In genomic region chr4:138856491-138856890, GRCm38 (mm10) we compare ENCODE assay signal across 8 mouse cellular contexts. TPM values are rescaled to one million over a fixed set of nuclear protein-coding genes. Genes with fewer than 3 reads are reported as not detected.
DNase-seq lines count a peak whose midpoint lies in the region; ATAC-seq and TF ChIP-seq lines count a peak whose summit lies in the region.

No protein-coding gene starts in this region.

- DNase-seq in intestine, embryonic 14.5 days (ENCODE audit: low spot score) = peak; percentile 78
- peak; percentile 91 for DNase-seq in MEL (ENCODE audit: low read depth, low spot score)
- peak; percentile 62 to 65 for DNase-seq in cerebellum, adult 18-20 months
- DNase-seq in gastrocnemius, postnatal 14 days = peak; percentile 54
- peak; percentile 65 to 69 for DNase-seq in left cerebral cortex, adult 2 months (ENCODE audit: extremely low spot score in 1 of 2, low spot score in 2 of 2)
- DNase-seq in monocyte, adult 2 months (ENCODE audit: low read depth in 1 of 2, low spot score in 2 of 2) = peak; percentile 32 to 47
- peak; percentile 23 to 30 for DNase-seq in thymus, adult 18-20 months

- no peak for TF ChIP-seq POLR2A in MEL (IDR thresholded peaks at IDR 0.05; ENCODE audit: control insufficient read depth in 1 of 2, insufficient read depth in 1 of 2, low read depth in 1 of 2, low read length in 2 of 2, poor library complexity in 1 of 2)

- H3K27me3 ChIP-seq in intestine, embryonic 14.5 days (replicated peaks; ENCODE audit: control insufficient read depth, insufficient read depth, low read length) = no peaks in the 10 kb centered on the region
- H3K27me3 ChIP-seq in intestine, embryonic 16.5 days (replicated peaks; ENCODE audit: control insufficient read depth, insufficient read depth, low read length) = no peaks in the 10 kb centered on the region
- no peaks in the 10 kb centered on the region for H3K27me3 ChIP-seq in MEL (ENCODE audit: control insufficient read depth in 1 of 2, insufficient read depth in 2 of 2, low read length in 2 of 2)

- peaks cover 7% of the 10 kb centered on the region; the same call in 1 of the 2 replicates for H3K4me1 ChIP-seq in intestine, embryonic 14.5 days (replicated peaks; ENCODE audit: control insufficient read depth, insufficient read depth, low read length)
- 0 out of 2 replicates have a peak, but pooled peaks cover 2% of the 10 kb centered on the region for H3K4me1 ChIP-seq in intestine, embryonic 16.5 days (ENCODE audit: control insufficient read depth, insufficient read depth, low read length)
- peaks cover 0 to 9% of the 10 kb centered on the region in 2 experiments; a peak in 1 of 4 replicates for H3K4me1 ChIP-seq in MEL (ENCODE audit: control insufficient read depth in 1 of 2, insufficient read depth in 2 of 2, low read length in 2 of 2)

- TF ChIP-seq CTCF in MEL (IDR thresholded peaks at IDR 0.05 in 2 of 3, conservative IDR thresholded peaks at IDR 0.05 in 1 of 3; ENCODE audit: control insufficient read depth in 1 of 3, insufficient read depth in 1 of 3, low read depth in 2 of 3, low read length in 3 of 3, poor library complexity in 1 of 3, severe bottlenecking in 1 of 3) = peak; percentile 79 to 100 (median 98)
- peak; percentile 90 for TF ChIP-seq CTCF in left cerebral cortex, adult 2 months (IDR thresholded peaks at IDR 0.05)

- no peak overlapping the region for H3K27ac ChIP-seq in intestine, embryonic 14.5 days (ENCODE audit: low read depth)
- H3K27ac ChIP-seq in intestine, embryonic 16.5 days (ENCODE audit: low read length) = no peak overlapping the region
- H3K27ac ChIP-seq in MEL (ENCODE audit: control insufficient read depth, low read depth, low read length) = no peak overlapping the region
- H3K27ac ChIP-seq in left cerebral cortex, adult 2 months = peak overlapping the region; percentile 8; the same call in 1 of the 2 replicates

- no peaks in the 10 kb centered on the region for H3K36me3 ChIP-seq in intestine, embryonic 14.5 days (ENCODE audit: control insufficient read depth, insufficient read depth, low read length)
- no peaks in the 10 kb centered on the region for H3K36me3 ChIP-seq in intestine, embryonic 16.5 days (ENCODE audit: control insufficient read depth, insufficient read depth, low read length)
- H3K36me3 ChIP-seq in MEL (ENCODE audit: control insufficient read depth in 1 of 2, insufficient read depth in 2 of 2, low read length in 2 of 2) = no peaks in the 10 kb centered on the region

- H3K4me3 ChIP-seq in intestine, embryonic 14.5 days (ENCODE audit: low read depth, low read length) = no peak overlapping the region
- no peak overlapping the region for H3K4me3 ChIP-seq in intestine, embryonic 16.5 days (ENCODE audit: low read length)
- no peak overlapping the region for H3K4me3 ChIP-seq in MEL (ENCODE audit: control insufficient read depth in 1 of 2, insufficient read depth in 1 of 2, low read depth in 2 of 2, low read length in 2 of 2)
- H3K4me3 ChIP-seq in left cerebral cortex, adult 2 months = no peak overlapping the region

- no peaks in the 10 kb centered on the region for H3K9me3 ChIP-seq in intestine, embryonic 14.5 days (ENCODE audit: control insufficient read depth, low read length)
- no peaks in the 10 kb centered on the region for H3K9me3 ChIP-seq in intestine, embryonic 16.5 days (ENCODE audit: control insufficient read depth, low read length)
- H3K9me3 ChIP-seq in MEL (replicated peaks; ENCODE audit: insufficient read depth, low read length) = no peaks in the 10 kb centered on the region

- no peak for TF ChIP-seq EP300 in MEL (IDR thresholded peaks at IDR 0.05; ENCODE audit: low read depth in 1 of 2, low read length in 2 of 2)

- H3K9ac ChIP-seq in intestine, embryonic 14.5 days (ENCODE audit: low read length) = no peak overlapping the region
- no peak overlapping the region for H3K9ac ChIP-seq in intestine, embryonic 16.5 days (ENCODE audit: low read depth, low read length)
- H3K9ac ChIP-seq in MEL (ENCODE audit: control insufficient read depth, low read depth, low read length, poor library complexity, severe bottlenecking) = no peak overlapping the region

- peak; percentile 60 for TF ChIP-seq RAD21 in MEL (IDR thresholded peaks at IDR 0.05; ENCODE audit: low read depth, low read length)

- no peak overlapping the region for H3K4me2 ChIP-seq in intestine, embryonic 14.5 days (ENCODE audit: low read length)
- H3K4me2 ChIP-seq in intestine, embryonic 16.5 days (ENCODE audit: low read depth, low read length) = no peak overlapping the region

- intact Hi-C loops in gastrocnemius, postnatal 14 days (cut with DNase I; ENCODE audit: low total_unique reads) = no loop called here
- intact Hi-C loops in left cerebral cortex, adult 2 months (cut with DNase I) = no loop called here

- ATAC-seq in intestine, embryonic 14.5 days (replicated peaks; ENCODE audit: low FRiP score, low TSS enrichment, low read depth) = no peak
- no peak for ATAC-seq in intestine, embryonic 16.5 days

- H3K79me2 ChIP-seq in MEL (ENCODE audit: control insufficient read depth, insufficient read depth, low read length, poor library complexity) = no peaks in the 10 kb centered on the region

- 29% methylated on average over 7 of the region's 7 CpGs for whole genome bisulfite sequencing in intestine, embryonic 14.5 days
- 21% methylated on average over 7 of the region's 7 CpGs for WGBS in intestine, embryonic 16.5 days

TF ChIP-seq in MEL, 35 proteins besides CTCF, POLR2A, EP300 and RAD21 (continues in another document):
- TF ChIP-seq ZC3H11A (IDR thresholded peaks at IDR 0.05; ENCODE audit: low read depth, low read length) (peak; percentile 55), TAL1 (IDR thresholded peaks at IDR 0.05; ENCODE audit: low read length) (no peak), NRF1 (IDR thresholded peaks at IDR 0.05; ENCODE audit: insufficient read depth, low read depth, low read length, poor library complexity, severe bottlenecking) (no peak), JUND (IDR thresholded peaks at IDR 0.05; ENCODE audit: low read depth, low read length) (no peak), RCOR1 (IDR thresholded peaks at IDR 0.05; ENCODE audit: low read depth, low read length) (no peak), MEF2A (IDR thresholded peaks at IDR 0.05; ENCODE audit: extremely low read depth, insufficient replicate concordance, low read depth, low read length, poor library complexity, severe bottlenecking) (no peak), USF2 (IDR thresholded peaks at IDR 0.05; ENCODE audit: borderline replicate concordance in 1 of 2, insufficient read depth in 1 of 2, low read depth in 1 of 2, low read length in 2 of 2) (no peak), ZKSCAN1 (IDR thresholded peaks at IDR 0.05; ENCODE audit: low read depth, low read length) (no peak), NELFE (IDR thresholded peaks at IDR 0.05; ENCODE audit: low read depth, low read length) (no peak), KAT2A (conservative IDR thresholded peaks at IDR 0.05; ENCODE audit: low read depth, low read length) (no peak), HCFC1 (IDR thresholded peaks at IDR 0.05; ENCODE audit: low read depth, low read length) (0 out of 2 replicates have a peak, but pooled peaks have one; percentile 35), CHD2 (IDR thresholded peaks at IDR 0.05; ENCODE audit: low read length) (no peak), ZNF384 (IDR thresholded peaks at IDR 0.05; ENCODE audit: low read depth, low read length) (no peak), SIN3A (IDR thresholded peaks at IDR 0.05; ENCODE audit: low read length) (0 out of 2 replicates have a peak, but pooled peaks have one; percentile 34), GABPA (IDR thresholded peaks at IDR 0.05; ENCODE audit: low read depth, low read length) (no peak), MAFK (IDR thresholded peaks at IDR 0.05; ENCODE audit: borderline replicate concordance, low read depth, low read length) (no peak), POLR2AphosphoS5 (IDR thresholded peaks at IDR 0.05; ENCODE audit: borderline replicate concordance, low read depth, low read length) (no peak), BHLHE40 (IDR thresholded peaks at IDR 0.05; ENCODE audit: borderline replicate concordance, low read depth, low read length) (no peak), ELF1 (IDR thresholded peaks at IDR 0.05; ENCODE audit: low read depth, low read length) (0 out of 2 replicates have a peak, but pooled peaks have one; percentile 15)

RNA-seq across cellular contexts. Expression of gene Pla2g5, which starts 6.8 kb away (rescaled TPM):
- polyA plus RNA-seq in intestine, embryonic 14.5 days (2014; fragmentation: Nextera tagmentation; extraction: Ambion mirVana) = 0.19 and 0.42 TPM in 2 replicates
- 0.15 and 0.23 TPM in 2 replicates for polyA plus RNA-seq in intestine, embryonic 16.5 days (2015; fragmentation: Nextera tagmentation; extraction: Ambion mirVana)
- not detected in 2 replicates for total RNA-seq in MEL (2012; rRNA removed)
- polyA plus RNA-seq in MEL (2012; ENCODE audit: insufficient read depth in 1 of 2, insufficient read length in 2 of 2, low read depth in 1 of 2, low replicate concordance in 2 of 2, missing spikeins in 1 of 2) = not detected
- total RNA-seq in gastrocnemius, postnatal 14 days (2021) = 1 to 10 TPM in 1 of 2 experiments, under 1 TPM in 1; 0.95 to 1.8 TPM
- 1 to 10 TPM; 4.5 to 4.7 TPM for total RNA-seq in left cerebral cortex, adult 2 months (2021)

RNA-seq across cellular contexts. Expression of gene Gm13030, which starts 17.3 kb away (rescaled TPM):
- polyA plus RNA-seq in intestine, embryonic 14.5 days (2014; fragmentation: Nextera tagmentation; extraction: Ambion mirVana) = not detected in 2 replicates
- not detected in 2 replicates for polyA plus RNA-seq in intestine, embryonic 16.5 days (2015; fragmentation: Nextera tagmentation; extraction: Ambion mirVana)
- total RNA-seq in MEL (2012; rRNA removed) = not detected in 2 replicates
- polyA plus RNA-seq in MEL (2012; ENCODE audit: insufficient read depth in 1 of 2, insufficient read length in 2 of 2, low read depth in 1 of 2, low replicate concordance in 2 of 2, missing spikeins in 1 of 2) = not detected
- not detected for total RNA-seq in gastrocnemius, postnatal 14 days (2021)
- not detected for total RNA-seq in left cerebral cortex, adult 2 months (2021)

RNA-seq across cellular contexts. Expression of gene Pla2g2e, which starts 21.3 kb away (rescaled TPM):
- polyA plus RNA-seq in intestine, embryonic 14.5 days (2014; fragmentation: Nextera tagmentation; extraction: Ambion mirVana) = not detected in 2 replicates
- 0.18 TPM in 1 of 2 replicates, not detected in the other for polyA plus RNA-seq in intestine, embryonic 16.5 days (2015; fragmentation: Nextera tagmentation; extraction: Ambion mirVana)
- total RNA-seq in MEL (2012; rRNA removed) = not detected in 2 replicates
- not detected for polyA plus RNA-seq in MEL (2012; ENCODE audit: insufficient read depth in 1 of 2, insufficient read length in 2 of 2, low read depth in 1 of 2, low replicate concordance in 2 of 2, missing spikeins in 1 of 2)
- not detected for total RNA-seq in gastrocnemius, postnatal 14 days (2021)
- total RNA-seq in left cerebral cortex, adult 2 months (2021) = not detected

RNA-seq across cellular contexts. Expression of gene Otud3, which starts 57.3 kb away (rescaled TPM):
- polyA plus RNA-seq in intestine, embryonic 14.5 days (2014; fragmentation: Nextera tagmentation; extraction: Ambion mirVana) = 3.0 and 4.7 TPM in 2 replicates
- polyA plus RNA-seq in intestine, embryonic 16.5 days (2015; fragmentation: Nextera tagmentation; extraction: Ambion mirVana) = 4.4 and 4.6 TPM in 2 replicates
- 11.3 and 11.7 TPM in 2 replicates for total RNA-seq in MEL (2012; rRNA removed)
- 10 to 100 TPM in 1 of 2 experiments, not detected in 1; 15.0 TPM for polyA plus RNA-seq in MEL (2012; ENCODE audit: insufficient read depth in 1 of 2, insufficient read length in 2 of 2, low read depth in 1 of 2, low replicate concordance in 2 of 2, missing spikeins in 1 of 2)
- total RNA-seq in gastrocnemius, postnatal 14 days (2021) = 1 to 10 TPM; 7.3 to 8.9 TPM
- total RNA-seq in left cerebral cortex, adult 2 months (2021) = 10 to 100 TPM; 20.3 to 20.4 TPM

Comparison
In these comparisons a context has a peak if more than half of its experiments do, and no peak if none do; other contexts are left out.
1. DNase-seq: peak in every context shown above with its lines; median percentile 91 in MEL; 78 in intestine, embryonic 14.5 days; 67 in left cerebral cortex, adult 2 months; 64 in cerebellum, adult 18-20 months; 54 in gastrocnemius, postnatal 14 days; 40 in monocyte, adult 2 months; 26 in thymus, adult 18-20 months.